Mouse (Mus musculus) ES-E14 (cell line): ENCODE data around the gene Med20.

Experiments
- HCFC1 ChIP-seq: IDR thresholded peaks from 2 replicates; pipeline ENCODE4 v1.6.1; 2012; ENCODE audit warnings: low read length, inconsistent platforms, borderline replicate concordance; ENCODE audit not compliant: insufficient read depth
- ZC3H11A ChIP-seq: IDR thresholded peaks from 2 replicates; pipeline ENCODE4 v1.6.1; 2012; ENCODE audit warnings: low read depth, mild to moderate bottlenecking, inconsistent platforms, low read length, borderline replicate concordance
- ZNF384 ChIP-seq: IDR thresholded peaks from 2 replicates; pipeline ENCODE4 v1.6.1; 2012; ENCODE audit warnings: low read depth, low read length, inconsistent platforms

DNA sequence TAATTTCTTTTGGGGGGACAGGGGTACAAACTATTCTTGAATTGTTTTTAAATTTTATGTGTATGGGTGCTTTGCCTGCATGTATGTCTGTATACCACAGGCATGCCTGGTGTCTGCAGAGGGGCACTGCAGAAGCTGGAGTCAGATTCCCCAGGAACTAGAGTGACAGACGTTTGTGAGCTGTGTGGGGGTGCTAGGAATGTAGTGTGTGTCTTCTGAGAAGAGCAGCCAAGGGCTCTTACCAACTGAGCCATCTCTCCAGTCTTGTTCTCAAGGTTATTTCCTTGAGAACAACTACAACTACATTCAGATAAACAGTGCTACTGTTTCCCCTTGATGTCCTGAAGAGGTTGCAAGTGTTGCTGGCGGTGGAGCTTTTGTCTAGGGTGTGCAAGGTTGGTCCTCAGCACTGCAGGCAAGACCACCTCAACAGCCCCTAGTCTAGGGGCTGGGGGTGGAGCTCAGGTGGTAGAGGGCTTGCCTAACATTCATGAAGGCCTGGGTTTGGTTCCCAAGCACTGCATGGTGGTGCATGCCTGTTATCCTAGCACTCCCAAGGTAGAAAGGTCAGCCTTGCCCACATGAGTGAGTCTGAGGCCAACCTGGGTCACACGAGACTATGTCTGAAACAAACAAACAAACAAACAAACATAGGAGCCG is 20.9 kb downstream of the Med20 start:
- TF ChIP-seq ZNF384 (no peak), ZC3H11A (no peak), HCFC1 (no peak)
